In the genomic region with DNA sequence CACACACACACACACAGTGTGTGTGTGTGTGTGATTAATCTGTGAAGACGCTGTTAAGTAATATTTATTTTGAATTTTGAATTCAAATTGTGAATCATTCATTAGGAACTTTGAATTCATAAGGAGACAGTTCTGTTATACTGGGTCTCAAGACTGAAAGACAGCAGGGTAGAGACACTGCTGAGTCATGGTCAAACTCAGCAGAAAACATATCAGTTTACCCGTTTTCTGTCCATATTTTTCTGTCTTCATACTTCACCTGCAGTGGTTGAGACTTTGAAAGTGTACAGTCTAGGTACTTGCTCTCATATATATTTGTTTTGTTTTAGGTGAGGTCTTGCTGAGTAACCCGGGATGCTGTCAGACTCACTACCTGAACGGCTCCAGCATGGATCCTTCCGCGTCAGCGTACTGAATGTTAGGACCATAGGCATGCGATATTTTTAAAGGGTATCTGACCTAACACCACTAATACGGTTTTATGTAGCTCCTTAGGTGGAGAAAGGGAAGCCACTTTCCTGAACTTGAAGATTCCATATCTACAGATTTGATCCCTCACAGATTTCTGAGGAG, we compare ENCODE assay signal across 8 mouse cellular contexts.
DNase-seq lines count a peak whose midpoint lies in the region; ATAC-seq and TF ChIP-seq lines count a peak whose summit lies in the region.

No protein-coding gene starts in this region.

- no peak for ATAC-seq in lung, embryonic 16.5 days (ENCODE audit: low read depth)
- ATAC-seq in embryonic facial prominence, embryonic 12.5 days (ENCODE audit: insufficient number of reproducible peaks, insufficient read depth, low FRiP score, low TSS enrichment), result no peak
- ATAC-seq in intestine, postnatal 0 days, result no peak
- peak; percentile 22; the same call in 1 of the 2 replicates for ATAC-seq in midbrain, embryonic 11.5 days (ENCODE audit: low FRiP score)

- 48% methylated on average over 9 of the region's 9 CpGs for WGBS in lung, embryonic 16.5 days
- 57% methylated on average over 9 of the region's 9 CpGs for WGBS in embryonic facial prominence, embryonic 12.5 days
- 63% methylated on average over 9 of the region's 9 CpGs for WGBS in intestine, postnatal 0 days
- 62% methylated on average over 9 of the region's 9 CpGs for WGBS in midbrain, embryonic 11.5 days

- H3K9me3 ChIP-seq in lung, embryonic 16.5 days (ENCODE audit: control insufficient read depth, low read length), result no peaks in the 10 kb centered on the region
- H3K9me3 ChIP-seq in embryonic facial prominence, embryonic 12.5 days, result no peaks in the 10 kb centered on the region
- H3K9me3 ChIP-seq in intestine, postnatal 0 days (ENCODE audit: control insufficient read depth), result no peaks in the 10 kb centered on the region
- H3K9me3 ChIP-seq in midbrain, embryonic 11.5 days (ENCODE audit: control insufficient read depth, low read length), result no peaks in the 10 kb centered on the region

- H3K36me3 ChIP-seq in lung, embryonic 16.5 days (ENCODE audit: control insufficient read depth, insufficient read depth, low read length), result no peaks in the 10 kb centered on the region
- H3K36me3 ChIP-seq in embryonic facial prominence, embryonic 12.5 days, result no peaks in the 10 kb centered on the region
- H3K36me3 ChIP-seq in intestine, postnatal 0 days (ENCODE audit: control insufficient read depth, insufficient read depth), result no peaks in the 10 kb centered on the region
- H3K36me3 ChIP-seq in midbrain, embryonic 11.5 days (ENCODE audit: control insufficient read depth, insufficient read depth, low read length), result no peaks in the 10 kb centered on the region

- no peak overlapping the region for H3K27ac ChIP-seq in lung, embryonic 16.5 days (ENCODE audit: low read length)
- H3K27ac ChIP-seq in embryonic facial prominence, embryonic 12.5 days, result no peak overlapping the region
- H3K27ac ChIP-seq in intestine, postnatal 0 days (ENCODE audit: low read depth, low read length), result no peak overlapping the region
- no peak overlapping the region for H3K27ac ChIP-seq in midbrain, embryonic 11.5 days (ENCODE audit: low read depth, low read length)

- no peaks in the 10 kb centered on the region for H3K27me3 ChIP-seq in lung, embryonic 16.5 days (ENCODE audit: control insufficient read depth, insufficient read depth, low read depth, low read length)
- H3K27me3 ChIP-seq in embryonic facial prominence, embryonic 12.5 days, result no peaks in the 10 kb centered on the region
- H3K27me3 ChIP-seq in intestine, postnatal 0 days (replicated peaks; ENCODE audit: control insufficient read depth, insufficient read depth, low read length), result no peaks in the 10 kb centered on the region
- H3K27me3 ChIP-seq in midbrain, embryonic 11.5 days (ENCODE audit: control insufficient read depth, insufficient read depth, low read length), result no peaks in the 10 kb centered on the region

- H3K4me3 ChIP-seq in lung, embryonic 16.5 days (ENCODE audit: low read length), result peak overlapping the region; percentile 31
- peak overlapping the region; percentile 58; the same call in 1 of the 2 replicates for H3K4me3 ChIP-seq in embryonic facial prominence, embryonic 12.5 days
- peak overlapping the region; percentile 52; the same call in 1 of the 2 replicates for H3K4me3 ChIP-seq in intestine, postnatal 0 days (ENCODE audit: low read depth, low read length)
- H3K4me3 ChIP-seq in midbrain, embryonic 11.5 days (ENCODE audit: low read depth, low read length), result peak overlapping the region; percentile 45; the same call in 1 of the 2 replicates

- TF ChIP-seq CTCF in intestine, postnatal 0 days (IDR thresholded peaks at IDR 0.05; ENCODE audit: low read depth), result no peak

- no peak overlapping the region for H3K9ac ChIP-seq in lung, embryonic 16.5 days (ENCODE audit: low read length)
- H3K9ac ChIP-seq in embryonic facial prominence, embryonic 12.5 days, result no peak overlapping the region
- H3K9ac ChIP-seq in intestine, postnatal 0 days (ENCODE audit: low read depth, low read length), result no peak overlapping the region
- H3K9ac ChIP-seq in midbrain, embryonic 11.5 days (ENCODE audit: low read length), result no peak overlapping the region

- no peak for DNase-seq in lung, postnatal 4 days
- DNase-seq in midbrain, embryonic 11.5 days (ENCODE audit: low spot score, missing footprints), result no peak
- DNase-seq in spleen, adult 18-20 months, result no peak
- no peak for DNase-seq in B cell, adult 2 months
- DNase-seq in thymus, postnatal 4 days, result no peak

- H3K4me2 ChIP-seq in lung, embryonic 16.5 days (ENCODE audit: low read depth, low read length), result peak overlapping the region; percentile 95
- H3K4me2 ChIP-seq in embryonic facial prominence, embryonic 12.5 days (replicated peaks), result peak overlapping the region; percentile 77
- H3K4me2 ChIP-seq in intestine, postnatal 0 days (replicated peaks; ENCODE audit: low read depth), result peak overlapping the region; percentile 93
- peak overlapping the region; percentile 58 for H3K4me2 ChIP-seq in midbrain, embryonic 11.5 days

- 0 out of 2 replicates have a peak, but pooled peaks cover 2% of the 10 kb centered on the region for H3K4me1 ChIP-seq in lung, embryonic 16.5 days (replicated peaks; ENCODE audit: control insufficient read depth, insufficient read depth, low read length)
- no peaks in the 10 kb centered on the region for H3K4me1 ChIP-seq in embryonic facial prominence, embryonic 12.5 days
- H3K4me1 ChIP-seq in intestine, postnatal 0 days (replicated peaks; ENCODE audit: control insufficient read depth, insufficient read depth, low read length), result no peaks in the 10 kb centered on the region
- H3K4me1 ChIP-seq in midbrain, embryonic 11.5 days (ENCODE audit: control insufficient read depth, insufficient read depth, low read length), result no peaks in the 10 kb centered on the region
